Mouse (Mus musculus) kidney, adult 8-10 months (tissue): ENCODE measurements around the gene 4833439L19Rik.
"Not testable (repeated sequence)": the region's sequence is repeated elsewhere in the genome, so short reads cannot be mapped to it uniquely, and the experiment has no call there.

ENCODE experiments used
- DNase-seq, 2 experiments: peaks; one replicate each; pipeline ENCODE4 v3.0.0; 2022

4833439L19Rik gene

GRCm38 (mm10) chr13:54565201-54565581 is at the start of gene 4833439L19Rik:
Gene 4833439L19Rik, minus strand, starts transcription at chr13:54565435.
- DNase-seq, result peak; percentile 93 to 95

- not testable (repeated sequence) for DNase-seq
Measured at GRCm38 (mm10) chr13:54613141-54613540, 47.9 kb upstream of the 4833439L19Rik start.

DNA sequence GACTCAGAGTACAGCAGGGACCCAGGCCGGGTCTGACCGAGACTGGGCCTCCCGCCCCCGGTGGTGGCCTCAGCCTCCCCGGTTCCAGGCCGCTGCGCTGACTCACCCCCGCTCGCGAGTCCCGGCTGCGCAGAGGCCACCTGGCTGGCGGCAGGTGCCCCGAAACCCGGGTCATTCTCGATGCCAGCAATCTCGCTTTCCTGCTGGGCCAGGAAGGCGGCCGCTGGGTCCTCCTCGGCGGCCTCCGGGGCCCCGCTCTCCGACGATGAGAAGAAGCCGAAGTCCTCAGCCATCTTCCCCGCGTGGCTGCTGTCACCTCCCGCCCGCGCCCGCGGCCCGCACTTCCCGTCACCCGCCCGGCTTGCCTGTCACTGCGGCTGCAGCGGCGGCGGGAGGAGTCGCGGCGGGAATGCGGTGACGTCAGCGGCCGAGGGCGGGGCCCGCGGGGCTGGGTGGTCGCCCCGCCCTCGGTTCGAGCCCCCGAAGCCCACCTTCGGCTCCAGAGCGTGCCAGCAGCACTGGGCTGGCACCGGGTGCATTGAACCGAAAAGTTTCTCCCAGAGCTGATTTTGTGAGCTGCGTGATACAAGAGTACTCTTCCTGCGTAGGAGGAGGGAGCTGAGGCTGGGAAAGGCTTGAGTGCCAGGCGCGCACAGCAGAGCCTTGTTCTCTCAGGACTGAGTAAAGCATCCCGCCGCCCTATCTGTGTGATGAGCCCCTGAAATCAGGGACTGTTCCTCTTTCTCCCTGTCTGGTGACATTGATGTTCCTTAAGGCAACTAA is 45.9 kb upstream of the 4833439L19Rik start, which contains the start of gene Cltb:
Cltb (minus strand) TSS at position 373 of the 783 bp plus-strand sequence.
- peak; percentile 76 to 86 for DNase-seq

- no peak for DNase-seq
Measured at GRCm38 (mm10) chr13:54610613-54610971, 45.4 kb upstream of the 4833439L19Rik start.

- no peak for DNase-seq
Measured at GRCm38 (mm10) chr13:54609301-54609700, 44.1 kb upstream of the 4833439L19Rik start.

GRCm38 (mm10) chr13:54608666-54609065 is 43.4 kb upstream of the 4833439L19Rik start:
- no peak for DNase-seq

DNA sequence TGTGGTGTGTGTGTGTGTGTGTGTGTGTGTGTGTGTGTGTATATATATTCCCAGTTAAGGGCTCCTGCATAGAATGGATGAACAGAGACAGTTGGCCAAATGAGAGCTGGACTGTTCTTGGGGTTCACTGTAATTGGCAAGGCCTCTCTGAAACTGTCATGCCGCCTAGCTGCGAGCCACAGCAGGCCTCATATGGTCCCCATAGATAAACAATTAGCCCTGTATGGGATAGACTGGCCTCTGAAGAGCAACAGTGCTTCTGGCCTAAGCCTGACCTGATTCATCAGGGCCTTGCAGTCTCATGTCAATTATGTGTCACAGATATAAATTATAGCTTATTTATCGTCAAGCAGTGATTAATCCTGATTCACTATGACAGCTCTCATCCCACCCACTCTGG is 42.8 kb upstream of the 4833439L19Rik start:
- no peak for DNase-seq

- DNase-seq, result no peak
Measured at GRCm38 (mm10) chr13:54607204-54607603, 42.0 kb upstream of the 4833439L19Rik start.

GRCm38 (mm10) chr13:54605426-54605825 is 40.2 kb upstream of the 4833439L19Rik start:
- DNase-seq, result peak; percentile 58 to 64

DNA sequence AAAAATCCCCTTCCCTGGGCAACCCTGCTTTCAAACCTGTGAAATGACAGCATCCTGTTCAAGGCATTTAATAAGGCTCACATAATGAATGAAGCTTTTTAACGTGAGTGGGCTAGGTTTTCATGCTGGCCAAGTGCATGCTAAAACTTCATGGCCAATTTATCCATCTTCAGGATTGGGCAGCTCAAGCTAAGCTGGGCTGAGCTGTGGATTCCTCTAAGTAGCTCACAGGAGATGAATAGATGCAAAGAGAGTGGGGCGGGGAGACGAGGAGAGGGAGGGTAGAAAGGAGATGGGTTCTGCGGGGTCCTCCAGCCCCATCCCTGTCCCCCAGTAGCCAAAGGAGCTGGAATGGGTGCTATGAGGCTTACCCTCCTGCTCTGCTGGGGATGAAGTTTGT is 39.0 kb upstream of the 4833439L19Rik start:
- DNase-seq, result no peak

GRCm38 (mm10) chr13:54603501-54603900 is 38.3 kb upstream of the 4833439L19Rik start:
- no peak for DNase-seq

GRCm38 (mm10) chr13:54602639-54603111 is 37.4 kb upstream of the 4833439L19Rik start:
- DNase-seq, result no peak

DNA sequence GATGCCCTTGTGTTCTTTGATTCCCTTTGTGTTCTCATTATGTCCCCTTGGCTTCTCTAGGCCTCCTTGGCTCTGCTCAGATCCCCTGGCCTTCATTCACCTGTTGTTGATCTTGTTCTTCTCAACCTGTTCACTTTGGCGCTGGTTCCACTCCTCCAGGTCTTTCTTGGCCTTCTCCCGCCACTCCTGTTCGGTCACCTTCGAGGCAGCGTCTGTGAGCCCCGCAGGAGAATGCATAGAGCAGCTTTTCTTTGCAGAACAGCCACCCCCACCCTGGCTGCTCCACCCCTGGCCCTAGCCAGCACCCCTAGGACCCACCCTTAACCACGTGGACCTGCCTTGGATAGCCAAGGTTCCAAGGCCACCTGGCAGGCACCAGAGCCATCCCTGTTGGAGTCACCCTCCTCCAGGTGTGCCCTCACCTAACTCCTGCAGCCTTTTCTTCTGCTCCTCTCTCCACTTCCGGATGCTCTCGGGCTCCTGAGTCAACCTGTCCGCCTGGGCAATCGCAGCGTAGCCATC is 33.4 kb upstream of the 4833439L19Rik start:
- DNase-seq, result no peak

DNA sequence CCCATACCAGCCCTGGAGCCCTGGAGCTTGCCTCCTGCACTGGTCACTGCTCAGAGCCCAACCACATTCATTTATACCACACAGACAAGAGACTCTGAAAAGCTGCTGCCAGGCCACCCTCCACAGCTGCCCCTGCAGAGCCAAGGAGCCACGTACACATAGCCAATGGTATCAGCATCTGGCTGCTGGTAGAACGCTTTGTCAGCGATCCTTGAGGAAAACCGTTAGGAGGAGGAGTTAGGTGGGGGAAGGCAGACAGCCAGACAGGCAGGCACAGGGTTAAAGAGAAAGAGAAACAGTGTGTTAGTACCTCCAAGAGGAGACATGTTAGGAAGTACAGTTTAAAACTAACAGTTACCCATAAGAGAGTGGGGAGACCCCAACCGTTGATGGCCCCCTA is 31.6 kb upstream of the 4833439L19Rik start:
- DNase-seq, result peak in 1 of 2 experiments; percentile 51

DNA sequence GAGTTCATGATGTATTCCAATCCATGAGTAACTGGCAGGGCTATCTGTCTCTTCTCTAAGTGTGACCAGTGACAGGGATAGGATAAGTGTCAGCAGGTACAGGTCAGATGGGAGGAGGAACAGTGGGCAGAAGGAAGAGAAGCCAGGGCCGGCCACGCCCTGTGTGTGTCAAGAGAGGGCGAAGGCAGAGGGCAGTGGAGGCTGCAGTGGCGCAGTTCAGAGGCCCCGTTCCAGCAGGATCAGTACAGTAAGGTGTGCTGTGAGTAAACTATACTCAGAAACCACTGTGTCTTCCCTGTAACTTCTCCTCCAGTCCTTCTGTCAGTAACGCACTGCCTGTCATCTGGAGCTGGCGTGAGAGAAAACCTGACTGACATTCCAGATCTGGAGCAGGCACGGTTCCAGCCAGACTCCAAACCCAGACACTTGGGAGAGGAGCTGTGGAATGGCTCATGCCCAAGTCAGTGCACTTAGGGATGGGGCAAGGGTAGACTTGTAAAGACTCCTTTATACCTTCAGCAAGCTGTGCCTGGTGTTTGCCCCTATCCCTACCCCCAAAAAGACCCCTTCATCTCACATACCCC is 31.0 kb upstream of the 4833439L19Rik start:
- DNase-seq, result no peak

DNA sequence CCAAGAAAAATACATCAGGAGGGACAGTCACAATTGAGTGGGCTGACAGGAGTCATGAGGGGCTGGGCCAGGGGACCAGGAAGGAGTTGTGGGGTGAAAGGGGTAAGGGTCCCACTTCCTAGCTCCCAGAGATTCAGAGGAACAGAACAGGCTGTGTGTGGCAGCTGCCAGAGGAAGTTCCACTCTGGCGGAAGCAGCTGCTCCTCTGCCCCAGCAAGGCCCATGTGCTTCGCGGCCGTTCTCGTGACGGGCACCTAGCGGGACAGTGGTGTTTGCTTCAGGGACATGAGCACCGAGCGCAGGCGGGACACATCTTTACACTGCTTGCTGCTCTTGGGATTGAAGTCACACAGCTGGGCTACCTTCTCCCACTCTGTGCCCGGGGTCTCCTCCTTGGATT is 28.4 kb upstream of the 4833439L19Rik start:
- no peak for DNase-seq

DNA sequence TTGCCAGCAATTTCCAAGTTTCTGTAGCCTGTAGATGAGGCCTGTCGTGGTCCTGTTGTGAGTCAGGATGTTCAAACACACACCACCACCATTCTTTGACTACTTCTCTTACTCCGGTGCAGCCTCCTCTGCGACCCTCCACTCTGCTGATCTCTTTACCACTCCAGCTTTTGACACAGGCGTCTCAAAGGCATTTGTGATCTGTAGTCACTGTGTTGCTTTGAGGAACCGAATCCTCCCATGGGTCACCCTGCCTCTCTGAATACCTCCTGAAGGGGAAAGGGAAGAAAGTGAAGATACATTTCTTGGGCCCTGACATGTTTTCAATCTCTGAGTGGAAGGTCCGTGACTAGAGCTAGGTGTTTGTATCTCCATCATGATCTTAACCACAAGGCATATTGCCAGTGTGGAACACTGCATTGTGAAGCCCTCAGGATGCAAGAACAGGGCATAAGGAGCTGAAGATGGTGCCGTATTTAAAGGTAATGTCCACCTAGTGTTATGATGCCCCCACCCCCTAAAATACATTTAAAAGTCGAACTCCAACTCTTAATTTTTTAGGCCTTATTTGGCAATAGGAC is 26.6 kb upstream of the 4833439L19Rik start:
- DNase-seq, result no peak

DNA sequence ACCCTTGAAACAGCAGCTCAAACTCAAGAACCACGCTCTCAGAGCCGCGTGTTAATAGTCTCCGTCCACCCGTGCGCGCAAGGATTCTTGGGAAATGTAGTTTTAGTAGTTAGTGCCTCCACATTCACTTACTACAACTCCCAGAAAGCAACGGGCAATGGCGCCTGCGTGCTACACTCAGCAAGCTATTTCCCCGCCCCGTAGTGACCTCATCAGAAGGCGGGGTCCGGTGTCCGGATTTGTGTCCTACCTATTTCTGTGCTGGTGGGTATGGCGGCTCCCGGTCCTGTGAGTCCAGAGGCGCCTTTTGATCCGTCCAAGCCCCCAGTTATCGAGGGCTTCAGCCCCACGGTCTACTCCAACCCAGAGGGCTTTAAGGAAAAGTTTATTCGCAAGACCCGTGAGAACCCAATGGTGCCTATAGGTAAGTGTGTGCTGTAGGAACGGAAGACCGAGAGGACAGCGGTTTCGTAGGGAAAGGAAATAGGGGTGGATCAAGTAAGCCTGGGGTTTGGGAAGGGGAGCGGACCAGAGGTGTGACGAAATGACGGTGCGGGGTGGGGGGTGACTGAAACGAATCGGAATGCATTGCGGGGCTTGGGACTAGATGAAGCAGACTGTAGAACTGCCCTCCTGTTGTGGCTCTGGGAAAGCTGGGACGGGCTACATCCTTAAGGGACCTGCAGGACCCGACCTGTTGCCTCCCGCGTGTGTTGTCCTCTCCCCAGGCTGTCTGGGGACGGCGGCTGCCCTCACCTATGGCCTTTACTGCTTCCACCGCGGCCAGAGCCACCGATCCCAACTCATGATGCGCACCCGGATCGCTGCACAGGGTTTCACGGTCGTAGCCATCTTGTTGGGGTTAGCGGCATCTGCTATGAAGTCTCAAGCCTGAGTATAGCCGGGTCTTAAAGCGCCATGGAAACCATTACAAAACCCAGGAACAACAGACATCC is 25.0 kb upstream of the 4833439L19Rik start, which contains the start of the genes Nop16 and Higd2a:
Nop16 (minus strand) TSS at position 95 of the 956 bp plus-strand sequence.
Higd2a (plus strand) TSS at position 212 of the 956 bp plus-strand sequence.
- DNase-seq, result peak; percentile 99

DNA sequence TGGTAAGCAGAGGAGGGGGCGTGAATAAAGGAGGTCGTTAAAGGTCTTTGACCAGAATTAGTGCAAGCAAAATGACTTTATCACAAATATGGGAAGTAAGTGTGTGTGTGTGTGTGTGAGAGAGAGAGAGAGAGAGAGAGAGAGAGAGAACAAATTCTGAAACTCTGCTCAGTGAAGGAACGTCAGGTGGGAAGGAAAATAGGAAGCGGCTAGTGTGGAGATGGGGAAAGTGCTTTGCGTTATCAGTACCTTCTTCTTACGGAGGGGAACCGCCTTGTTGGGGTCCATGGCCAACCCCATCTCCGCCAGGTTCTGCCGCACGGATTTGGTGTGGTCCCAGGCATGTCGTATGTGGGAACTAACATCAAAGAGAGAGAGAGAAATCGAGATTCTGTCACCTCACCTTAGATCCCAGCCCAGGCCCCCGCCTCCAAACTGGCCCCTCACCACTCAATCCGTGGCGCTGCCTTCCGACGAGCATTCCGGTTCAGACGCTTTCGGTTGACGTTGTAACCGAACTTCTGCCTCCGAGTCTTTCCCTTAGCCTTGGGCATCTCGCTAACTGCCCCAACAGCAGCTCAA is 24.3 kb upstream of the 4833439L19Rik start:
- DNase-seq, result no peak

DNA sequence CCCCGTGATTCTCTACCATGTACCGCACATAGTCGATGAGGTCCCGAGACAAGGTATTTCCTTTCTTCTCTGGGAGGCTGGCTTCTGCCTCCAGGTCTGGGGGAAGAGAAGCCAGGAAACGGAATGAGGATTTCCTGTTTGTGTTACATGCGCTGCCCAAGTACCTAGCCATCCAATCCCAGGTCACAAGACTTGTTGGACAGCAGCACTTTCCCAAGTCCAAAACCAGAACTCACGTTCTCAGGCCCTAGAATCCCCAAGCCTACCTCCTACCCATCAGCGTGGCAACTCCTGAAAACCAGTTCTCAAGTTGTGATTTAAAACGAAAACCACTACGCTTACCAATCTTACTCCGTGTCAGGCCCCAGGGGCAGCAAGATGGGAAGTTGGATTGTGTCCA is 20.6 kb upstream of the 4833439L19Rik start:
- no peak for DNase-seq

- peak; percentile 57 to 59 for DNase-seq
Measured at GRCm38 (mm10) chr13:54582860-54583259, 17.6 kb upstream of the 4833439L19Rik start.

GRCm38 (mm10) chr13:54582126-54582525 is 16.9 kb upstream of the 4833439L19Rik start:
- no peak for DNase-seq
